Mouse (Mus musculus): ENCODE data around the gene Sgms1. TPM values are rescaled to one million over a fixed set of nuclear protein-coding genes. Genes with fewer than 3 reads are reported as not detected.
A peak's percentile ranks its signal among the peaks of the same experiment; 100 is the strongest.

The Sgms1 gene
- polyA plus RNA-seq, 1 experiment from 2014 or later, result 45.0 TPM

DNA sequence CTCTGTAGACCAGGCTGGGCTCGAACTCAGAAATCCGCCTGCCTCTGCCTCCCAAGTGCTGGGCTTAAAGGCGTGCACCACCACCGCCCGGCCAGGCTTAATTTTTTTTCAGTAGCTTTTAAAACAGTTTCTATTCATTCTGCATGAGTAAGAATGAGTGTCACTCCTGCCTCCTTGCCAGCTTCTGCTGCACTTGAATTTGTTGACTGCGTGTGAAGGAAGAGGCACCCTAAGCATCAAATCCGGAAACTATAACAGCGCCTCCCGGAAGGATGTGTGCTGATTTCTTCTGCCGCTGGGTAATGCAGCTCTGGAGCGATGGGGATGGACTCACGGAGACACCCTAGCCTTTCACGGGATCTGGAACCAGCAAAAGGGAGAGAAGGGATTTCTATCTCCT lies 5.3 kb upstream of the Sgms1 start:
- Histone ChIP-seq H3K36me3 (peaks cover 3% of the 10 kb centered on the region), H3K4me2 (no peak overlapping the region), H3K27ac (ENCODE audit: poor library complexity, severe bottlenecking) (no peak overlapping the region), H3K9ac (no peak overlapping the region), H3K4me3 (no peak overlapping the region), H3K9me3 (replicated peaks) (no peaks in the 10 kb centered on the region), H3K27me3 (replicated peaks) (no peaks in the 10 kb centered on the region), H3K4me1 (replicated peaks) (peaks cover 6% of the 10 kb centered on the region)
- no peak for ATAC-seq (ENCODE audit: insufficient number of reproducible peaks, low FRiP score)
- WGBS, result 90% methylated on average over 13 of the region's 13 CpGs

DNA sequence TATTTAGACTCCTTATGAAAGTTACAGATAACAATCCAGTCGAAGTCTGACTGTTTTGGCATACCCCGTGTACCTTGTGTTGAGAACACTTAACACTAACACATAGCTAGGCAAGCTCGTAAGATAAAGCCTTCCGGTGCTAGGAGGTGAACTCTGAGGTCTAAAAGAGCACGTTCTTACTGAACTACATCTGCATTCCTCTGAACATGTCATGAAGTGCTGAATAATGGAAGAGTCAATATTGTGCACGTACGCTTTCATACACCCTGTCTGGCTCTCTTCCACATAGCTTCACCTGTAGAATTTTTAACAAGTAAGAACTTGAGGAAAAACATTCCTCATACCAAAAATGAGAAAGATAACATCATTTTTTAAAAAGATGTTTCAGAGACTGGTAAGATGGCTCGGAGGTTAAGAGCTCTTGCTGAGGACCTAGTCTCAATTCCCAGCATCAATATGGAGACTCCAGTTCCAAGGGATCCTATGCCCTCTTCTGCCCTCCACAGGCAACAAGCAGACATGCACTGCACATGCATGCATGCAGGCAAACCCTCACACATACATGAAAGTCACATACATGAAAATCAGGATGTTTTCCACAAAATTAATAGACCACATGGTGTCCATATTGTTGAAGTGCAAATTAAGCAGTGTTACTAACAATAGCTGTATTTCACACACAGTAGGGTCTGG lies 4.4 kb upstream of the Sgms1 start:
- no peak for ATAC-seq (ENCODE audit: insufficient number of reproducible peaks, low FRiP score)

DNA sequence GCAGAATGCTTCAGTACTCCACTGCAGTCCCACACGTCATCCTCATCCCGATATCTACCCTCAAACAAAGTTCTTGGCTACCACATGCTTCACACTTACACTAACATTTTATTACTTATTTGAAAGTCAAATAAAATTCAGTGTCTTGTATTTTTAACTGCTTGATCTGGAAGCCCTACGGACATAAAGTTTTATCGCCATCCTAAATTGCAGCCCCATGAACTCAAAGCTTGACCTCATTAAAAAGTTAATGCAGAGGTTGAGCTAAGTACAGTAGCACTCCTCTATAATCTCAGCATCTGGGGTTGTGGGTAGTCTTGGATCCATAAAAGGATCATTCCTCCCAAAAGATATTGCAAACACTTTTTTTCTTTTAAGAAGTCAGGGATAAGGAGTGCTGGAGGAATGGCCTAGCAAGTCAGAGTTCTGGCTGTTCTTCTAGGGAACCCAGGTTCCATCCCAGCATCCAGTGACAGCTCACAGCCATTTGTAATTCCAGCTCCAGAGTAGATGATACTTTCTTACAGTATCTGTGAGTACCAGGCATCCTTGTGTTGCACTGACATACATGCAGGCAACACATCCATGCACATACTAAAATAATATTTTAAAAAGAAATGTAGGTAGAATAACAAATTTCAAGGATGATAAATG lies 3.7 kb upstream of the Sgms1 start:
- no peak overlapping the region for H3K4me2 ChIP-seq
- no peak overlapping the region for H3K4me3 ChIP-seq
- H3K27me3 ChIP-seq (replicated peaks), result no peaks in the 10 kb centered on the region
- peaks cover 7% of the 10 kb centered on the region for H3K4me1 ChIP-seq (replicated peaks)
- peaks cover 3% of the 10 kb centered on the region for H3K36me3 ChIP-seq
- no peaks in the 10 kb centered on the region for H3K9me3 ChIP-seq (replicated peaks)
- no peak for ATAC-seq (ENCODE audit: insufficient number of reproducible peaks, low FRiP score)
- 86% methylated on average over 4 of the region's 4 CpGs for WGBS
- H3K9ac ChIP-seq, result no peak overlapping the region
- no peak overlapping the region for H3K27ac ChIP-seq (ENCODE audit: poor library complexity, severe bottlenecking)

More for the DNA sequence above, 4.4 kb upstream of the Sgms1 start:
- no peaks in the 10 kb centered on the region for H3K9me3 ChIP-seq (replicated peaks)
- peaks cover 3% of the 10 kb centered on the region for H3K36me3 ChIP-seq
- no peak overlapping the region for H3K9ac ChIP-seq
- no peak overlapping the region for H3K27ac ChIP-seq (ENCODE audit: poor library complexity, severe bottlenecking)
- H3K4me3 ChIP-seq, result no peak overlapping the region
- no peak overlapping the region for H3K4me2 ChIP-seq
- WGBS, result 57% methylated on average over 8 of the region's 8 CpGs
- H3K27me3 ChIP-seq (replicated peaks), result no peaks in the 10 kb centered on the region
- peaks cover 7% of the 10 kb centered on the region for H3K4me1 ChIP-seq (replicated peaks)

DNA sequence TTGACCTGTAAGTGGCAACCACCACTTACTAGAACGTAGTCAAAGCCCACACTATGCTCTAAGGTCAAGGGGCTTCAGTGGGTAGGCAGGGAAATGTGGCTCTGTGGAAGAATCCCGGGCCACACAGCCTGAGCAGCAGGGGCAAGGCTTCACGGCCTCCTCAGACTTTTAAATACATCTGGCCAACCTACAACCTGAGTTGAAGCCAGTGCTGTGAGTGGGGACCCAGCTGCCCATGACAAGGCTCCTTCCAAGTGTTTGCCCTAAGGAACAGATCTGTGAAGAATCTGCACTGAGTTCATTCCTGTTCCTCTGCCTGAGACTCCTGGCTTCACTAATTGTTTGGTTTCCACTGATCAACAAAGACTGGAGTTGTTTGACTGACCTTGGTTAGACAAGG lies 1.9 kb upstream of the Sgms1 start:
- Histone ChIP-seq H3K36me3 (peaks cover 3% of the 10 kb centered on the region), H3K27ac (ENCODE audit: poor library complexity, severe bottlenecking) (no peak overlapping the region), H3K4me3 (no peak overlapping the region), H3K27me3 (replicated peaks) (no peaks in the 10 kb centered on the region), H3K9ac (no peak overlapping the region), H3K4me1 (replicated peaks) (peaks cover 17% of the 10 kb centered on the region), H3K4me2 (no peak overlapping the region), H3K9me3 (replicated peaks) (no peaks in the 10 kb centered on the region)
- no peak for ATAC-seq (ENCODE audit: insufficient number of reproducible peaks, low FRiP score)
- 91% methylated on average over 3 of the region's 3 CpGs for WGBS

DNA sequence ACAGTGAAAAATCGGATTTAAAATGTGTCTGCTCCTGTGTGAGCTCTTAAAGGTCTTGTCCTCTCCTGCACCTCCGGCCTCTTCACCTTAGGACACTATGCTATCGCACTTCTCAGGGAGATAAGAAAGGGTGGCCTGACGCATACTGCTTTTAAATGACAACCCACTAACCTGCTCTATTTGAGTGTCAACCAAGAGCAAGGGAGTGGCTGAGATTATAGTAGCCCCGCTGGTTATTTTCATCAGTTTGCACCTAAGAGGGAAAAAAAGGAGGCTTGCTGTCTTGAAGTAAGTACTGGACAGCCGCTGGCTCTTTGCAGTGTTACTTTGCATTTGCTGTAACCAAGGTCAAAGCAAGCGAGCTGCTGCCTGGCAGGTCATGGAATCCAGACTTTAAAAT lies 602 bp upstream of the Sgms1 start:
- H3K9ac ChIP-seq, result peak overlapping the region; percentile 82
- no peaks in the 10 kb centered on the region for H3K9me3 ChIP-seq (replicated peaks)
- H3K4me3 ChIP-seq, result peak overlapping the region; percentile 80
- peaks cover 3% of the 10 kb centered on the region for H3K36me3 ChIP-seq
- ATAC-seq (ENCODE audit: insufficient number of reproducible peaks, low FRiP score), result no peak
- 30% methylated on average over 7 of the region's 7 CpGs for WGBS
- H3K27me3 ChIP-seq (replicated peaks), result no peaks in the 10 kb centered on the region
- peak overlapping the region; percentile 90 for H3K4me2 ChIP-seq
- H3K4me1 ChIP-seq (replicated peaks), result peaks cover 23% of the 10 kb centered on the region
- H3K27ac ChIP-seq (ENCODE audit: poor library complexity, severe bottlenecking), result peak overlapping the region; percentile 93

DNA sequence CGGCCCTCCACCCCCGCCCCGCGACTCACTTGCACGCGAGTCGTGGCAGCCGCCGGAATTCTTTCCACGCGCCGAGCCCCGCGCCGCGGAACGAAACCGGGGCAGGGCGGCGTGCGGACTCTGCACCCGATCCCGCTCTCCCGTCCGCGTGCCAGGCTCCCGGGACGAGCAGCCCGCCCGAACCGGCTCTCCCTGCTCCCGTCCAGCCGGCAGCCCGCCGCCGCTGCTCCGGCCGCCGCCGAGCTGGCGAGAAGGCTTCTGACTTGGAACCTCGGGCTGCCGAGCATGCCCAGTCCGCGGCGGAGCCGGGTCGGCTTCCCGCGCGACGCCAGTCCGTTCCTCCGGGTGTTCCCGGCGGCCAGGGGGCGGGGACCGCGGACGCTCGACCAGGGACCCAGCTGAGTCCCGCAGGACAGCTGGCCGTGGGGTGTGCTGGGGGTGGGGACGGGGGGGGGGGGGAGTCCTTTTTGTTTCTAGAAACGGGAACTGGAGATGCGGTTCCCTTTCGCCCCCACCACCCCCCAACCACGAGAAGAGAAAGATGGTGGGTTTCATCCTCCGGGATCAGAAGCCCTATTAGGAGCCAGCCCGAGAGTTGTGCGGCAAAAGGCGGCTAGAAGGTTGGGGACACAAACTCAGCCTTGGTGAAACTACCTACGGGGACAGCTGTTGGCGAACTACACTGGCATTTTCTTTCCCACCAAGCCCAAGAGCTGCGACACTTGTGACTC lies 1.2 kb downstream of the Sgms1 start:
- H3K27ac ChIP-seq (ENCODE audit: poor library complexity, severe bottlenecking), result peak overlapping the region; percentile 93
- H3K4me3 ChIP-seq, result peak overlapping the region; percentile 80
- H3K9me3 ChIP-seq (replicated peaks), result no peaks in the 10 kb centered on the region
- no peaks in the 10 kb centered on the region for H3K27me3 ChIP-seq (replicated peaks)
- under 1% methylated on average over 75 of the region's 75 CpGs for WGBS
- peaks cover 3% of the 10 kb centered on the region for H3K36me3 ChIP-seq
- peak overlapping the region; percentile 83 for H3K9ac ChIP-seq
- H3K4me1 ChIP-seq (replicated peaks), result peaks cover 33% of the 10 kb centered on the region
- peak overlapping the region; percentile 90 for H3K4me2 ChIP-seq
- peak; percentile 91 for ATAC-seq (ENCODE audit: insufficient number of reproducible peaks, low FRiP score)

DNA sequence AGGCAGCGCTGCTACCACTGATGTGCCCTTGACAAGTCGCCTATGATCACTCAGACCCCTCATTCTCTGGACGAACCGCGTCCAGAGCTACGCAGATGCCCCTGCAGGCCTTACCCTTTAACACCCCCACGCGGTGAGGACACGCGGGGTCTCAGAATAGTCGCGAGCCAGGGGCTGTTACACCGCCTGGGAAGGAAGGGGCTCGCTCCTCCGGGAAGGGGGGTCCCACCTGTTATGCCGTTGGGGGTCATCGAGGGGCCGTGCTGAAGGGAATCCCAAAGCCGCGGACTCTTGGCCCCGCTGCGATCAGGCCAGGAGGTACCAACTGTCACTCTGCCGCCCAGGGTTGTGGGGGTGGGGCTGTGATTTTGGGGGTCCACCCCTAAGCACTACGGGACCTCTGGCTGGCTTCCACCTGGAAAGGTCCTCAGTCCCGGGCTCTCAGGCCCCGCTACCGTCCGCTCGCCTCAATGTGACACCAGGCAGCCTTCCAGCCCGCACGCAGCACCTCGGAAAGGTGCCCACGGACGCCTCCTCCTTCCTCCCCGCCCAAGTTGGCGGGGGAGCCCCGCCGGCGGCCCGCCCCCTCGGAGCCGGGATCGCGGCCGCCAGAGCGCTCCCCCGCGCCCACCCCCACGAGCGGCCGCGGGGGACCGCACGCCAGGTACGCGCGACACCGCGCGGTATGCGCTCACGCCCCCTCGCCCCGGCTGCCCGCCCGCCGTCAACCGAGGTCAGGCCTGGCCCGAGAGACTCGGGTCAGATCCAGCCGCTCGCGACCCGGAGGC lies 1.9 kb downstream of the Sgms1 start:
- Histone ChIP-seq H3K36me3 (peaks cover 3% of the 10 kb centered on the region), H3K4me2 (peak overlapping the region; percentile 90), H3K27me3 (replicated peaks) (no peaks in the 10 kb centered on the region), H3K9ac (peak overlapping the region; percentile 83), H3K4me1 (replicated peaks) (peaks cover 34% of the 10 kb centered on the region), H3K4me3 (peak overlapping the region; percentile 80), H3K9me3 (replicated peaks) (no peaks in the 10 kb centered on the region), H3K27ac (ENCODE audit: poor library complexity, severe bottlenecking) (peak overlapping the region; percentile 93)
- ATAC-seq (ENCODE audit: insufficient number of reproducible peaks, low FRiP score), result peak; percentile 27; the same call in 1 of the 2 replicates
- under 1% methylated on average over 67 of the region's 74 CpGs for WGBS

DNA sequence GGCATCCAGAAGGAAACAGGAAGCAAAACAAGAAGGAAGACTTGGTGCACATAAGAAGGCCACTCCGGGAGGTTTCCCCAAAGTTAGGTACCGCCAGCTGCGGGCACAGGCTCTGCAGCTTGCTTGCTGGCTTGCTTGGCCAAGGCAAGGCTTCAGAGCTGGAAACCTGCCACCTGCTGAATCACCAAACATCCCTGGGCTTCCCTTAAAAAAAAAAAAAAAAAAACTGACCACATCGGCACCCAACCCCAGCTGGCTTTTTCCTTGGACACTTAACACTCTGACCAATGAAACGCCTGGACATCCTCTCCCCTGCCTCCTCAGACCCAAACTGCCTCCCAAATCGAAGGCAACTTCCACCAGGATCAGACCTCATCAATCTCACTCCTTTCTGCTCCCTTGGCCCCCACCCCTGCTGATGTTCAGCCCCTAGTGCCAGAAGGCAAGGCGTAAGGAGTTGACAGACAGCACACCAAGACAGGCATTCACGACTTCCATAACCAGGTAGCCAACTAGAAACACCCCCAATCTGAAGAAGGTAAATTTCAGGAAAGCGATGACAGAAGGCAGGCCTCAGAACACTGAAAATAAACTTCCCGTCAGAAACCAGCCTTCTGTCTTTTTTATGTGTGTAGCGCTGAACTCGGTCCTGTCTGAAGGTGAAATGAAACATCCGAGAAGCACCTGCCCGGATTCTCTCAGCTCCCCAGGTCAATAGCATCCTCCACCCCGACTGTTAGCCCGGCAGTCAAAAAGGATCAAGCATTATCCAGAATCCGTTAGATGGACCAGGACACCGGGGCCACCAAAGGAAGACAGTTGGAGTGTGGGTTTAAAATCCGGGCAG lies 2.7 kb downstream of the Sgms1 start:
- Histone ChIP-seq H3K4me1 (replicated peaks) (peaks cover 38% of the 10 kb centered on the region), H3K9me3 (replicated peaks) (no peaks in the 10 kb centered on the region), H3K9ac (peak overlapping the region; percentile 83), H3K27ac (ENCODE audit: poor library complexity, severe bottlenecking) (no peak overlapping the region), H3K4me2 (peak overlapping the region; percentile 90), H3K27me3 (replicated peaks) (no peaks in the 10 kb centered on the region), H3K4me3 (peak overlapping the region; percentile 80), H3K36me3 (peaks cover 3% of the 10 kb centered on the region)
- no peak for ATAC-seq (ENCODE audit: insufficient number of reproducible peaks, low FRiP score)
- 19% methylated on average over 19 of the region's 19 CpGs for WGBS

DNA sequence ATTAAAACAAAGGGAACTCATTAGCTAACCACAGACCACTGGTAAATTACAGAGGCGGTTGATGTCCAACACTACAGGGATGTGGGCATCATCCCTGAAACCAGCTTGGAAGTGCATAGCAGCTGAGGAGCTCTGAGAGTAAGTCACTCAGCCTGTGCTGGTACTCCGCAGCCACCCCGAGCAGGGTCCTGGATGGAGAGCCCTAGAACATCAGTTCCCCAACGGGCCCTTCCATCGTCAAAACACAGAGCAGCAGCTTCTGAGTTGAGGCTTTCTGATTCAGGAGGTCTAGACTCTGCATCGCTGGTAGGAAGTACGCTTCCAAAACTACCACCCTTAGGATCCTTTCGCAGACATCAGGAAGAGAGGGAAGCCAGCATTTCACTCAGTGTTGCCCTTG lies 5.8 kb downstream of the Sgms1 start:
- ATAC-seq (ENCODE audit: insufficient number of reproducible peaks, low FRiP score), result no peak
- no peak overlapping the region for H3K4me2 ChIP-seq
- peaks cover 51% of the 10 kb centered on the region for H3K4me1 ChIP-seq (replicated peaks)
- no peaks in the 10 kb centered on the region for H3K36me3 ChIP-seq
- H3K9me3 ChIP-seq (replicated peaks), result no peaks in the 10 kb centered on the region
- H3K4me3 ChIP-seq, result no peak overlapping the region
- H3K27ac ChIP-seq (ENCODE audit: poor library complexity, severe bottlenecking), result no peak overlapping the region
- H3K27me3 ChIP-seq (replicated peaks), result no peaks in the 10 kb centered on the region
- 92% methylated on average over 8 of the region's 8 CpGs for whole genome bisulfite sequencing
- no peak overlapping the region for H3K9ac ChIP-seq

DNA sequence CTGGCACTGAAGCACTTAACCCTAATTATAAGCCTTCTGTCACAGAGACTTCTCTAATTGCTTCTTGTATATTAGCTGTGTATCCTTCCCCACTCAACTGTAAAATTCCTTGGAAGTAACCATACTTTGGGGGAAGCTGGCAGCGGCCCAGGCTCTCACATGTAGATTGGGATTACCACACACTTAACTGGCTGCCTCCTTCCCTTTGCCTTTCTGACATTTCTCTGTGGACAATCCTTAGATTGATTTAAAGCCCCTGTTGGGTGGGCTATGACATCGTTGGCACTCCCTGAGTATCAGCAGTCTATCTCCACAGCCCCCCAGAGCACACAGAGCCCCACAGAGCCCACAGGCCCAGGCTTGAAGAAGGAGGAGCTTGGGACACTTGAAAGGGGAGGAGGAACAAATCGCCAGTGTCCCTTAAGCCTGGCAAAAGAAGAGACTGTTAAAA lies 8.0 kb downstream of the Sgms1 start:
- H3K4me3 ChIP-seq, result no peak overlapping the region
- H3K9me3 ChIP-seq (replicated peaks), result no peaks in the 10 kb centered on the region
- H3K4me1 ChIP-seq (replicated peaks), result peaks cover 64% of the 10 kb centered on the region
- WGBS, result 54% methylated on average over 3 of the region's 3 CpGs
- no peak overlapping the region for H3K4me2 ChIP-seq
- H3K27ac ChIP-seq (ENCODE audit: poor library complexity, severe bottlenecking), result no peak overlapping the region
- no peaks in the 10 kb centered on the region for H3K27me3 ChIP-seq (replicated peaks)
- no peak overlapping the region for H3K9ac ChIP-seq
- ATAC-seq (ENCODE audit: insufficient number of reproducible peaks, low FRiP score), result no peak
- no peaks in the 10 kb centered on the region for H3K36me3 ChIP-seq
